8 mouse cellular contexts compared by ENCODE assay signal in genomic region chr2:169790439-169791131, GRCm38 (mm10).
DNase-seq lines count a peak whose midpoint lies in the region; ATAC-seq and TF ChIP-seq lines count a peak whose summit lies in the region.

No protein-coding gene starts in this region.

- peaks cover 8% of the 10 kb centered on the region for H3K27me3 ChIP-seq in heart, embryonic 10.5 days (ENCODE audit: insufficient read depth, poor library complexity, severe bottlenecking)
- no peaks in the 10 kb centered on the region for H3K27me3 ChIP-seq in kidney, adult 2 months (replicated peaks; ENCODE audit: control insufficient read depth, insufficient read depth, low read length)
- no peaks in the 10 kb centered on the region for H3K27me3 ChIP-seq in liver, embryonic 14.5 days (ENCODE audit: control insufficient read depth, insufficient read depth, low read length)
- no peaks in the 10 kb centered on the region for H3K27me3 ChIP-seq in thymus, adult 2 months (ENCODE audit: control insufficient read depth, insufficient read depth, low read length)

- no peaks in the 10 kb centered on the region for H3K4me1 ChIP-seq in embryonic fibroblast, embryonic 13.5 days (ENCODE audit: control insufficient read depth, insufficient read depth, low read length)
- peaks cover 33% of the 10 kb centered on the region for H3K4me1 ChIP-seq in heart, embryonic 10.5 days
- H3K4me1 ChIP-seq in kidney, adult 2 months (ENCODE audit: control insufficient read depth, insufficient read depth, low read length): no peaks in the 10 kb centered on the region
- H3K4me1 ChIP-seq in liver, embryonic 14.5 days (replicated peaks; ENCODE audit: control insufficient read depth in 2 of 2, insufficient read depth in 2 of 2, low read length in 1 of 2): peaks cover 0 to 6% of the 10 kb centered on the region in 2 experiments; a peak in 2 of 4 replicates
- H3K4me1 ChIP-seq in thymus, adult 2 months (replicated peaks; ENCODE audit: control insufficient read depth, insufficient read depth, low read length): peaks cover 26% of the 10 kb centered on the region

- no peak for TF ChIP-seq EP300 in liver, embryonic 14.5 days (IDR thresholded peaks at IDR 0.05; ENCODE audit: low read depth)

- no peaks in the 10 kb centered on the region for H3K9me3 ChIP-seq in heart, embryonic 10.5 days
- no peaks in the 10 kb centered on the region for H3K9me3 ChIP-seq in liver, embryonic 14.5 days (ENCODE audit: control insufficient read depth, low read length)

- peak overlapping the region; percentile 29 for H3K4me2 ChIP-seq in liver, embryonic 14.5 days (ENCODE audit: low read depth)

- no peaks in the 10 kb centered on the region for H3K36me3 ChIP-seq in heart, embryonic 10.5 days
- no peaks in the 10 kb centered on the region for H3K36me3 ChIP-seq in kidney, adult 2 months (ENCODE audit: control insufficient read depth, insufficient read depth, low read length)
- no peaks in the 10 kb centered on the region for H3K36me3 ChIP-seq in liver, embryonic 14.5 days (replicated peaks; ENCODE audit: control insufficient read depth, insufficient read depth, low read depth)
- no peaks in the 10 kb centered on the region for H3K36me3 ChIP-seq in thymus, adult 2 months (ENCODE audit: control insufficient read depth, insufficient read depth, low read length)

- ATAC-seq in liver, embryonic 14.5 days (ENCODE audit: insufficient read depth): peak; percentile 59; the same call in 1 of the 2 replicates

- H3K4me3 ChIP-seq in embryonic fibroblast, embryonic 13.5 days (ENCODE audit: insufficient read depth, low read length): no peak overlapping the region
- H3K4me3 ChIP-seq in heart, embryonic 10.5 days: peak overlapping the region; percentile 48
- peak overlapping the region; percentile 26; the same call in 1 of the 2 replicates for H3K4me3 ChIP-seq in kidney, adult 2 months (ENCODE audit: insufficient read depth, low read depth, low read length)
- H3K4me3 ChIP-seq in liver, embryonic 14.5 days (ENCODE audit: insufficient read depth in 1 of 2, low read depth in 2 of 2, low read length in 2 of 2): peak overlapping the region in 1 of 2 experiments; percentile 11; a peak in 1 of 4 replicates
- peak overlapping the region; percentile 48 for H3K4me3 ChIP-seq in thymus, adult 2 months (ENCODE audit: control insufficient read depth, insufficient read depth, low read length)

- WGBS in heart, embryonic 10.5 days: 4% methylated on average over 12 of the region's 12 CpGs
- WGBS in kidney, adult 2 months: 3% methylated on average over 12 of the region's 12 CpGs
- WGBS in liver, embryonic 14.5 days (ENCODE audit: insufficient replicate concordance): 4% methylated on average over 12 of the region's 12 CpGs
- 4% methylated on average over 12 of the region's 12 CpGs for WGBS in thymus, adult 2 months

- DNase-seq in cerebellum, postnatal 25 days: peak; percentile 19 to 36
- no peak for DNase-seq in cerebellum, adult 18-20 months
- peak; percentile 88 for DNase-seq in heart, embryonic 10.5 days (ENCODE audit: low spot score)
- DNase-seq in kidney, adult 2 months: peak; percentile 89
- DNase-seq in liver, embryonic 14.5 days (ENCODE audit: low read depth in 3 of 3, low spot score in 3 of 3): no peak
- DNase-seq in neural tube, embryonic 10.5 days (ENCODE audit: extremely low spot score, low spot score): peak; percentile 62
- peak; percentile 70 for DNase-seq in thymus, adult 2 months

- H3K27ac ChIP-seq in embryonic fibroblast, embryonic 13.5 days (ENCODE audit: insufficient read depth, low read length): no peak overlapping the region
- peak overlapping the region; percentile 79 for H3K27ac ChIP-seq in heart, embryonic 10.5 days
- no peak overlapping the region for H3K27ac ChIP-seq in kidney, adult 2 months (ENCODE audit: insufficient read depth, low read depth, low read length)
- no peak overlapping the region for H3K27ac ChIP-seq in liver, embryonic 14.5 days
- peak overlapping the region; percentile 97 for H3K27ac ChIP-seq in thymus, adult 2 months (ENCODE audit: control insufficient read depth, insufficient read depth, low read length)

- TF ChIP-seq CTCF in embryonic fibroblast, embryonic 13.5 days (IDR thresholded peaks at IDR 0.05; ENCODE audit: borderline replicate concordance, insufficient read depth, low read length): no peak
- no peak for TF ChIP-seq CTCF in kidney, adult 2 months (conservative IDR thresholded peaks at IDR 0.05; ENCODE audit: insufficient read depth, insufficient read length, low read depth, low read length)
- no peak for TF ChIP-seq CTCF in liver, embryonic 14.5 days (IDR thresholded peaks at IDR 0.05; ENCODE audit: low read depth)
- no peak for TF ChIP-seq CTCF in thymus, adult 2 months (IDR thresholded peaks at IDR 0.05; ENCODE audit: borderline replicate concordance, control insufficient read depth, extremely low read depth, insufficient read depth, low read length, poor library complexity)

- H3K9ac ChIP-seq in liver, embryonic 14.5 days (replicated peaks): no peak overlapping the region

- TF ChIP-seq POLR2A in embryonic fibroblast, embryonic 13.5 days (IDR thresholded peaks at IDR 0.05; ENCODE audit: low read depth, low read length): peak; percentile 32; the same call in 1 of the 2 replicates
- TF ChIP-seq POLR2A in kidney, adult 2 months (IDR thresholded peaks at IDR 0.05; ENCODE audit: low read depth, low read length): no peak
- 0 out of 2 replicates have a peak, but pooled peaks have one; percentile 43 for TF ChIP-seq POLR2A in thymus, adult 2 months (IDR thresholded peaks at IDR 0.05; ENCODE audit: control insufficient read depth, extremely low read depth, insufficient read depth, low read length, poor library complexity)

Comparison
In these comparisons a context has a peak if more than half of its experiments do, and no peak if none do; other contexts are left out.
1. DNase-seq: peak in cerebellum, postnatal 25 days (2 of 2), heart, embryonic 10.5 days (single experiment), kidney, adult 2 months (single experiment), neural tube, embryonic 10.5 days (single experiment) and thymus, adult 2 months (single experiment); none in cerebellum, adult 18-20 months (0 of 2) and liver, embryonic 14.5 days (0 of 3).
2. H3K27ac ChIP-seq: peak in heart, embryonic 10.5 days (single experiment) and thymus, adult 2 months (single experiment); none in embryonic fibroblast, embryonic 13.5 days (single experiment), kidney, adult 2 months (single experiment) and liver, embryonic 14.5 days (single experiment).